Mouse (Mus musculus) cerebellum, postnatal 25 days (tissue): ENCODE data around the gene Rnf157.
A peak's percentile ranks its signal among the peaks of the same experiment; 100 is the strongest.

ENCODE experiments used
- DNase-seq, 2 experiments: peaks; one replicate each; pipeline ENCODE4 v3.0.0; 2021; ENCODE audit warnings: mixed read lengths in 2 of 2

Gene Rnf157

GRCm38 (mm10) chr11:116333526-116334416, 79.1 kb downstream of the Rnf157 start:
- DNase-seq, result peak in 1 of 2 experiments; percentile 26

- no peak for DNase-seq
These were observed 79.9 kb downstream of the Rnf157 start for GRCm38 (mm10) chr11:116332983-116333270.

GRCm38 (mm10) chr11:116332232-116332982, 80.4 kb downstream of the Rnf157 start:
- peak in 1 of 2 experiments; percentile 49 for DNase-seq

GRCm38 (mm10) chr11:116330211-116330518, 82.7 kb downstream of the Rnf157 start:
- no peak for DNase-seq

GRCm38 (mm10) chr11:116329314-116330210, 83.3 kb downstream of the Rnf157 start:
- peak in 1 of 2 experiments; percentile 54 for DNase-seq

GRCm38 (mm10) chr11:116326963-116327603, 85.7 kb downstream of the Rnf157 start:
- no peak for DNase-seq

- peak; percentile 89 to 95 for DNase-seq
These were observed 93.8 kb downstream of the Rnf157 start for GRCm38 (mm10) chr11:116318719-116319659.

GRCm38 (mm10) chr11:116312359-116312758, 100.5 kb downstream of the Rnf157 start:
- DNase-seq, result no peak

GRCm38 (mm10) chr11:116311169-116311568, 101.7 kb downstream of the Rnf157 start:
- DNase-seq, result no peak

- no peak for DNase-seq
These were observed 103.2 kb downstream of the Rnf157 start for GRCm38 (mm10) chr11:116309601-116310000.

- no peak for DNase-seq
These were observed 104.9 kb downstream of the Rnf157 start for GRCm38 (mm10) chr11:116307762-116308531.

- DNase-seq, result no peak
These were observed 105.7 kb downstream of the Rnf157 start, which contains the start of gene Exoc7 for GRCm38 (mm10) chr11:116307019-116307725. Exoc7 (minus strand) TSS chr11:116307233.

- peak; percentile 94 to 97 for DNase-seq
These were observed 106.5 kb downstream of the Rnf157 start for GRCm38 (mm10) chr11:116306126-116306982.

GRCm38 (mm10) chr11:116305423-116305822, 107.4 kb downstream of the Rnf157 start:
- no peak for DNase-seq

- DNase-seq, result peak; percentile 76 to 79
These were observed 114.2 kb downstream of the Rnf157 start for GRCm38 (mm10) chr11:116298621-116299020.

GRCm38 (mm10) chr11:116298221-116298620, 114.6 kb downstream of the Rnf157 start:
- peak; percentile 82 to 83 for DNase-seq

- peak in 1 of 2 experiments; percentile 29 for DNase-seq
These were observed 115.8 kb downstream of the Rnf157 start for GRCm38 (mm10) chr11:116297017-116297416.

- DNase-seq, result peak in 1 of 2 experiments; percentile 37
These were observed 116.6 kb downstream of the Rnf157 start for GRCm38 (mm10) chr11:116296191-116296734.
